9 mouse cellular contexts compared by ENCODE assay signal in genomic region chr2:38712076-38712768, GRCm38 (mm10). TPM values are rescaled to one million over a fixed set of nuclear protein-coding genes. Genes with fewer than 3 reads are reported as not detected.
DNase-seq lines count a peak whose midpoint lies in the region; ATAC-seq and TF ChIP-seq lines count a peak whose summit lies in the region.
"Had no signal": no experiment of that assay in that cellular context is flagged by ENCODE, and none has a peak within 500 bp of the region (broad histone marks: within the 10 kb centered on the region; RNA-seq: fewer than 3 reads in every experiment).

No protein-coding gene starts in this region.

- no peak for ATAC-seq in embryonic facial prominence, embryonic 14.5 days (ENCODE audit: low read depth)
- ATAC-seq in intestine, embryonic 16.5 days, result peak; percentile 19; the same call in 1 of the 2 replicates
- ATAC-seq in neural tube, embryonic 11.5 days (ENCODE audit: insufficient read depth, low FRiP score, low TSS enrichment), result no peak

- H3K9me3 ChIP-seq in embryonic facial prominence, embryonic 14.5 days (ENCODE audit: control insufficient read depth, low read length), result no peaks in the 10 kb centered on the region
- H3K9me3 ChIP-seq in intestine, embryonic 16.5 days (ENCODE audit: control insufficient read depth, low read length), result no peaks in the 10 kb centered on the region
- no peaks in the 10 kb centered on the region for H3K9me3 ChIP-seq in neural tube, embryonic 11.5 days (ENCODE audit: control insufficient read depth, low read length)

- H3K4me1 ChIP-seq in kidney, adult 2 months (ENCODE audit: control insufficient read depth, insufficient read depth, low read length), result 0 out of 2 replicates have a peak, but pooled peaks cover 3% of the 10 kb centered on the region
- H3K4me1 ChIP-seq in embryonic facial prominence, embryonic 14.5 days (ENCODE audit: control insufficient read depth, insufficient read depth, low read length), result peaks cover 11% of the 10 kb centered on the region
- peaks cover 17% of the 10 kb centered on the region for H3K4me1 ChIP-seq in intestine, embryonic 16.5 days (ENCODE audit: control insufficient read depth, insufficient read depth, low read length)
- H3K4me1 ChIP-seq in neural tube, embryonic 11.5 days (ENCODE audit: control insufficient read depth, insufficient read depth, low read length), result peaks cover 5% of the 10 kb centered on the region; the same call in 1 of the 2 replicates

- H3K9ac ChIP-seq in embryonic facial prominence, embryonic 14.5 days (ENCODE audit: low read depth, low read length), result 0 out of 2 replicates have a peak overlapping the region, but pooled peaks have one; percentile 14
- no peak overlapping the region for H3K9ac ChIP-seq in intestine, embryonic 16.5 days (ENCODE audit: low read depth, low read length)
- H3K9ac ChIP-seq in neural tube, embryonic 11.5 days (ENCODE audit: low read length), result no peak overlapping the region

- no peaks in the 10 kb centered on the region for H3K36me3 ChIP-seq in kidney, adult 2 months (ENCODE audit: control insufficient read depth, insufficient read depth, low read length)
- H3K36me3 ChIP-seq in embryonic facial prominence, embryonic 14.5 days (ENCODE audit: control insufficient read depth, insufficient read depth, low read length), result no peaks in the 10 kb centered on the region
- H3K36me3 ChIP-seq in intestine, embryonic 16.5 days (ENCODE audit: control insufficient read depth, insufficient read depth, low read length), result no peaks in the 10 kb centered on the region
- H3K36me3 ChIP-seq in neural tube, embryonic 11.5 days (ENCODE audit: control insufficient read depth, insufficient read depth, low read length), result no peaks in the 10 kb centered on the region
- H3K36me3 ChIP-seq: G1E had no signal

- TF ChIP-seq CTCF in kidney, adult 2 months (conservative IDR thresholded peaks at IDR 0.05; ENCODE audit: insufficient read depth, insufficient read length, low read depth, low read length), result no peak

- H3K27ac ChIP-seq in kidney, adult 2 months (ENCODE audit: insufficient read depth, low read depth, low read length), result no peak overlapping the region
- H3K27ac ChIP-seq in embryonic facial prominence, embryonic 14.5 days (replicated peaks; ENCODE audit: low read depth, low read length), result no peak overlapping the region
- no peak overlapping the region for H3K27ac ChIP-seq in intestine, embryonic 16.5 days (ENCODE audit: low read length)
- H3K27ac ChIP-seq in neural tube, embryonic 11.5 days (ENCODE audit: low read depth, low read length), result no peak overlapping the region

- peaks cover 11% of the 10 kb centered on the region for H3K27me3 ChIP-seq in kidney, adult 2 months (replicated peaks; ENCODE audit: control insufficient read depth, insufficient read depth, low read length)
- peaks cover 72% of the 10 kb centered on the region for H3K27me3 ChIP-seq in embryonic facial prominence, embryonic 14.5 days (replicated peaks; ENCODE audit: control insufficient read depth, insufficient read depth, low read length)
- peaks cover 66% of the 10 kb centered on the region for H3K27me3 ChIP-seq in intestine, embryonic 16.5 days (replicated peaks; ENCODE audit: control insufficient read depth, insufficient read depth, low read length)
- peaks cover 62% of the 10 kb centered on the region for H3K27me3 ChIP-seq in neural tube, embryonic 11.5 days (ENCODE audit: control insufficient read depth, insufficient read depth, low read length)

- peak overlapping the region; percentile 10; the same call in 1 of the 2 replicates for H3K4me3 ChIP-seq in kidney, adult 2 months (ENCODE audit: insufficient read depth, low read depth, low read length)
- peak overlapping the region; percentile 40 for H3K4me3 ChIP-seq in embryonic facial prominence, embryonic 14.5 days (ENCODE audit: low read depth, low read length)
- H3K4me3 ChIP-seq in intestine, embryonic 16.5 days (ENCODE audit: low read length), result peak overlapping the region; percentile 41
- peak overlapping the region; percentile 13 for H3K4me3 ChIP-seq in neural tube, embryonic 11.5 days (ENCODE audit: low read depth, low read length)

- H3K4me2 ChIP-seq in embryonic facial prominence, embryonic 14.5 days (ENCODE audit: low read depth, low read length), result peak overlapping the region; percentile 59
- peak overlapping the region; percentile 55 for H3K4me2 ChIP-seq in intestine, embryonic 16.5 days (ENCODE audit: low read depth, low read length)
- H3K4me2 ChIP-seq in neural tube, embryonic 11.5 days (ENCODE audit: low read depth), result peak overlapping the region; percentile 36

- TF ChIP-seq POLR2A in kidney, adult 2 months (IDR thresholded peaks at IDR 0.05; ENCODE audit: low read depth, low read length), result no peak

- DNase-seq in kidney, adult 2 months, result no peak
- DNase-seq in kidney, postnatal 10 days, result no peak
- DNase-seq in embryonic facial prominence, embryonic 14.5 days (ENCODE audit: low spot score), result no peak
- no peak for DNase-seq in neural tube, embryonic 11.5 days (ENCODE audit: low spot score)
- no peak for DNase-seq in yolk sac, embryonic 10.5 days (ENCODE audit: low spot score)
- no peak for DNase-seq in right cerebral cortex, postnatal 14 days
- no peak for DNase-seq in MN1 (ENCODE audit: low spot score)

- 11% methylated on average over 58 of the region's 58 CpGs for WGBS in kidney, adult 2 months
- WGBS in embryonic facial prominence, embryonic 14.5 days, result 8% methylated on average over 23 of the region's 58 CpGs
- 9% methylated on average over 48 of the region's 58 CpGs for WGBS in intestine, embryonic 16.5 days
- WGBS in neural tube, embryonic 11.5 days, result 4% methylated on average over 44 of the region's 58 CpGs

RNA-seq across cellular contexts. Expression of gene Nr5a1, which starts 2.1 kb away (rescaled TPM):
- polyA plus RNA-seq in kidney, adult 2 months (2012; rRNA removed), result 0.03 and 1.6 TPM in 2 replicates
- polyA plus RNA-seq in embryonic facial prominence, embryonic 14.5 days (2014; fragmentation: Nextera tagmentation; extraction: Ambion mirVana), result 0.21 TPM in 1 of 2 replicates, not detected in the other
- polyA plus RNA-seq in intestine, embryonic 16.5 days (2015; fragmentation: Nextera tagmentation; extraction: Ambion mirVana), result 0.11 and 1.3 TPM in 2 replicates
- 0.08 and 0.11 TPM in 2 replicates for polyA plus RNA-seq in neural tube, embryonic 11.5 days (2014; fragmentation: Nextera tagmentation; extraction: Ambion mirVana)
